Mouse (Mus musculus): ENCODE data around the gene Chpt1.
"Not testable (repeated sequence)": the region's sequence is repeated elsewhere in the genome, so short reads cannot be mapped to it uniquely, and the experiment has no call there.

The Chpt1 gene

DNA sequence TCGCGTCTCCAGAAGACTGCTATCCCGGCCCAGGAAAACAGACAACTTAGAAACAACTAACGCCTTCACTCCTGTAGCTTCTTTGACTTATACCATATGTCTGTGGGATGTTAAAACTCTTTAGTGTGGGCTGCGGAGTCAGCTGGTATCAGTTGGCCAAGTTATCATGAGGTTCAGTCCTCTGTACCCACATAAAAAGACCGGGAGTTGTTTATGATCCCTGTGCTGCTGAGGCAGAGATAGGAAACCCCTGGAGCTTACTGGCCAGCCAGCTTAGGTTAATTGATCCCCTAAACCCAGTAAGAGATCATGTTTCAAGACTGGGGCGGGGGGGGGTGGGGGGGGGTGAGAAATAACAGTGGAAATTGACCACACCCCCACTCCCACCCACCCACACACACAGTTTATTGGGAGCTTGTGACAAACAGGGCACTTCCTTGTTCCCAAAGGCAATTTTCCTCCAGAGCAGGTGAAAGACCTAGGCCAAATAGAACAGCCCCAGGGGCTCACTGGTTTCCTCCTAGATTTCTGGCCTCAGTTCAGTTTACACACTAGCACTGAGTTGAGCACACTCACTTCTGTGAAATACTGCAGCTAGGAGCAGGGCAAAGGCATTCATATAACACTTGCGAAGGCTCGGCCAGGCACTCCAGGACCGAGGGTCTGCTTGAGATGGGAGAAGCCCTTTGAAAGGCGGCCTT lies 6.9 kb downstream of the Chpt1 start:
- in situ Hi-C loops (cut with MboI, MseI): no loop called here

DNA sequence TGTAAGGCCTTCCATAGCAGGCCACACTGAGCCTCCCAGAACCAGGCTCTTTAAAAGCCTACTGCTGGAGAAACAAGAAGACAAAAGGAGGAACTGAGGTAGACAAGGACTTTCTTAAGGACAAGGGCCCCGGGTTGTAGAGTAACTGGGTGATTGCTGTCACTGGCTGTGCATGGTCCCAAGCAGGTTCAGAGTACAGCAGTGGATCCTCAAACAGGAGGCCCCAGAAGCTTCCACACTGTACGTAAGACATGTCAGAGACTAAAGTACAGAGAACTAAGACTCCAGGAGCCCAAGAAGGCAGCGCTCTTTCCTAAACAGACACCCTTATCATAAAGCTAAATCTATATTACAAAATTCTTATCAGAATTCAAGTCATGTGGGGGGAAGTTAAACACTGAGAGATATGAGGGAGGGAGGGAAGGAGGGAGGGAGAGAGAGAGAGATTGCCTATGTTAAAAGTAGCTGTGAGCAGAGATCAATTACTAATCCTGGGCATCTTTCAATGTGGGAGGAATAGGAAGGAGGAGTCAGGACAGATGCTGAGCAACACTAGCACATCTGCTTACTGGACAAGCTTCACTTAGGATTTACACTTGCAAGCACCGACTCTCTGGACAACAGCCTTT lies 8.8 kb downstream of the Chpt1 start:
- in situ Hi-C loops (cut with MboI, MseI): no loop called here

DNA sequence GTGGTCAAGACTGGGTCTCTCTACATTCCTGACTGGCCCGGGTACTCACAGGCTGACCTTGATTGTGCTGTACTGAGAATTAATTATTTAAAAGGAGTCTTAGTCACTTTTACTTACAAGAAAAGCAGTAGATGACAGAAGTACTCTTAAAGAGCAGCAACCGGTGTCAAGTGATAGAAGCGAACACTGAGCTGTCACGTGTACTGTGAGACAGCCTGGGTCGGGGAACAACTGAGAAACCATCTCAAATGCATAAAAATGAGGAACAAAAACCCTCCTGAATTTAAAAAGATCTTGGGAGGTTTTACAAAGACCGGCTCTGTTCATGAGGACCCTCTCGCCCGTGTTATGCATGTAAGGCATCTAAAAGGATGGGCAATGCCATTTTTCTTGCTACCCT lies 11.2 kb downstream of the Chpt1 start:
- in situ Hi-C loops (cut with MboI, MseI): no loop called here

DNA sequence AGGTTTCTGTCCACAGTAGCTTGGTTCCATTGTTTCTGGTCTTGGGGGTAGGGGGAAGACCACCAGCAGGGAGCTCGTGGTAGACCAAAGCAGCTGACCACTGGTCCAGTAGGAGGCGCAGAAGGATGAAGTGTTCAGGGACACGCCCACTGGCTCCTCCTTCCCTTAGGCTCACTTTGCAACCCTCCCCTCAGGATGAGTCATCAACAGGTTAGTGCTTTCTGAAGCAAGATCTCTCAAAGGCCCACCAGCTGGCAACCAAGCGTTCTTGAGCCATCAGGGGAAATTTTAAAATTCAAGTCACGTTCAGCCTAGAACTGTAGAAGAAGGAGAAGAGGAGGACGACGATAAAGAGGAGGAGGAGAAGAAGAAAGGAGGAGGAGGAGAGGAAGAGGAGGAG lies 12.2 kb downstream of the Chpt1 start:
- in situ Hi-C loops (cut with MboI, MseI): no loop called here

DNA sequence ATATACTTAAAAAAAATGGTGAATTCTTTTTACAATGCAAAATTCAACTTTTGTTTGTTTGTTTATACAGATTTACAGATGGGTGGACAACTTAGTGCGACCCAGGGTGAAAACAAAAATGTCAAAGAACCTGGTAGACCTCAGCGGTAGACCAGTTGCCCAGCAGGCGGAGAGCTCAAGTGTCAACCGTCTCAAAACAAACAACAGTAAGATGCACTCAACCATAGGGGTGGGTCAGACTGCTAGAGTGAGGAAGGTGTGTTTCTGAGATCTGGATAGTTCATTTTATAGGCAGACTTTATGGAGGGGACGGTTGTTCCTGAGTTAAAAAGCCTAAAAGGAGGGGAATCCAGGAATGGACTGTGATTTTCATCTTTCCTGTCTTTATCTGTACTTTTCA lies 15.2 kb downstream of the Chpt1 start:
- in situ Hi-C loops (cut with MboI, MseI): no loop called here

DNA sequence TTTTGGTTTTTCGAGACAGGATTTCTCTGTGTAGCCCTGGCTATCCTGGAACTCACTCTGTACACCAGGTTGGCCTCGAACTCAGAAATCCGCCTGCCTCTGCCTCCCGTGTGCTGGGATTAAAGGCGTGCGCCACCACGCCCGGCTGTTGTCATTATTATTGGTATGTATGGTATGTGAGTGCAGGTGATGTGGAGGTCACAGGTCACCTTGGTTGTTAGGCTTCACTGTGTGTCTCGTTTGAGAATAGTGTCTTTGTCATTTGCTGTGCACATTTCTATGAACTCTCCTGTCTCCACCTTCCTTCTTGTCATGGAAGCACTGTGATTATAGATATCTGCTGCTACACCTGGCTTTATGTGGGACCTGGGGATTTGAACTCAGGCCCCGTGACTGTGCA lies 21.0 kb downstream of the Chpt1 start:
- in situ Hi-C loops (cut with MboI, MseI): not testable (repeated sequence)

DNA sequence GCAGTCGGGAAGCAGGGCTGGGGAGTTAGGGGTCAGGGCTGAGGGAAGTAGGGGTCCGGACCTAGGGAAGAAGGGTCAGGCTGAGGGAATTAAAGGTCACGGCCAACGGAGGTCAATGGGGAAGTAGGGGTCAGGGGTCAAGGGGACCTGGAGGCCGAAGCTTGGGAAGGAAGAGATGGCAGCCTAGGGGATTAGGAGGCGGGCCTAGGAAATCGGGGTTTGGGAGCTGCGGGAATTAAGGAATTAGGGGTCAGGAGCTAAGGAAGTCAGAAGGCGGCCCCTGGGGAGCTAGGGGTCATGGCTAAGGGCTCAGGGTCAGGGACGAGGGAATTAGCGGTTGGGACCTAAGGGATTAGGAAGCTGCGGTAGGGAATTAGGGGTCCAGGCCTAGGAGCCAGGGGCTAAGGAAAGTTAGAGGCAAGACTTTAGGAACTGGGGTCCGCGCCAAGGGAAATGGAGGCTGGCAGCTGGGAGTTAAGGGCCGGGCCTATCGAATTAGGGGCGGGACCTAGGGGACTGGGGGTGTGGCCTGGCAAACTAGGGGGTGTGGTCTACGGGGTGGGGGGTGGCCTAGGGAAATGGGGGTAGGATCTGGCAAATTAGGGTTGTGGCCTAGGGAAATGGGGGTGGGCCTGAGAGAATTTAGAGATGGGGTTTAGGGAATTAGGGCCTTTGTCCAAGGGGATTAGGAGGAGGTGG lies 43.6 kb downstream of the Chpt1 start:
- in situ Hi-C loops (cut with MboI, MseI): no loop called here

DNA sequence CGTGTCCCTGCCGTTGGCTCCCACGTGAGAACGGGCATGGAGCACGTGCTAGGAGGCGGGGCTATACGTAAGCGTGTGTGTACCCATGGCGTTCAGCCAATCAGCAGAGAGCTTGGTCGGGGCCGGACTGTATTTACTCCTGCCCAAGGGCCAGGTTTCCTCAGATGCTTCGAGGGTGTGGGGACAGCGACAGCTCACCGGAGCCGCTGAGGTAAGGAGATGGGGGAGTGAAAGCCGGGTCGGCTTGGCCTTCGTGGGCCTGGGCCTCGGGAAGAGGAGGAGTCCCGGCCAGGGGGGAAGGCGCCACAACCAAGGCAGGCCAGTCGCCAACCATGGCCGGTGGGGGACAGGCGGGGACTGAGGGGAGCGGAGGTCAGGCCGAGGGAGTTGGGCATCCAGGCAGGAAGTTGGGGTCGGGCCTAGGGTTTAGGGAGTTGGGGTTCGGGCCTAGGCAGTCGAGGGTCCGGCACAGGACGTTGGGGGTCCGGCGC lies 44.3 kb downstream of the Chpt1 start, which contains the start of gene Sycp3:
Gene Sycp3, plus strand, starts transcription at position 68 of the 491 bp plus-strand sequence.
- in situ Hi-C loops (cut with MboI, MseI): no loop called here

DNA sequence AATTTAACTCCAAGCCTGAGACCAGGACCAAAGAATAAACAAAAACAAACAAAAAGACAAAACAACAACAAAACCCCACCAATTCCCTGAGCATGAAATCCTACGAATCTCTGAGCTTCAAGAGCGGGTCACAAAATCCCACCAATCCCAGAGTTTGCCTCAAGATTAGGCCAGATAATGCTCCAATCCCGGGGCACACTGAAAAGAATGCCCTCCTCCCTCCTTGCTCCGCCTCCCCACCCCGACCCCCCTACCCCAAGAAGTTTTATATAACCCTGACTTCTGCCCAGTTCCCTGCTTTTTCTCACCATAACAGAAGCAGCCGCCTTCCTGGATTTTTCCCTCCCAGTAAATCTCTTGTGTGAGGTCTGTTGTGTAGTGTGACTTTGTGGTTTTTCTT lies 46.1 kb downstream of the Chpt1 start:
- in situ Hi-C loops (cut with MboI, MseI): no loop called here

DNA sequence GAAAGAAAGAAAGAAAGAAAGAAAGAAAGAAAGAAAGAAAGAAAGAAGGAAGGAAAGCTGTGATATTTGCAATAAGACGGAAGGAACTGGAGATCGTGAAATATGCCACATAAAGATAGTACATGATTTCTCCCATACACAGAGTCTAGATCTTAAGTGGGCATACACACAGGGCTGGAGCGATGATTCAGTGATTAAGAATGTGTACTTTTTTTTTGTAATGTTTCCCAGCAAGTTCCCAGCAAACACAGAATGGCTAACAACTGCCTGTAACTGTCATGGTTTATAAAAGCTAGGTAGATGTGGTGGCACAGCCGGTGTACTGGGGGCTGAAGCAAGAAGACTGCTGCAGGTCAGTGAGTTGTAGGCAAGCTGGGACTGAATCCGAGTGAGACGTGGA lies 51.9 kb downstream of the Chpt1 start:
- in situ Hi-C loops (cut with MboI, MseI): no loop called here

DNA sequence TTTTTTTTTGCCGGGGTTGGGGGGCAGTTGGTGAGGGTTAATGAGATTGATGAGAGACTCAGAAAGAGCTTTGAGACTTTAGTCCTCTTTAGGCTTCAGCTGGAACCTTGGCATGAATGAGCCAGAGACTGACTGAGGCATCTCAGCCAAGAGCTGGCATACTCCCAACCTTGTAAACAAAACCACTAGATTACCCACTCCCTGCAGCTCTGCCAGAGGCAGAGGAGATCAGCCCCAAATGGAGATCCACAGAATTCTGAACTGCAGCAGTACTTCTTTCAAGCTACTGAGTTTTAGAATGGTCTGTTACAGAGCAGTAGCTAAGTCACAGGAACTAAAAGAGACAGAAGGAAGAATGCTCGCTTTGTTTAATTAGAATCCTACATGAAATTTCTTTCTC lies 52.7 kb downstream of the Chpt1 start:
- in situ Hi-C loops (cut with MboI, MseI): no loop called here

DNA sequence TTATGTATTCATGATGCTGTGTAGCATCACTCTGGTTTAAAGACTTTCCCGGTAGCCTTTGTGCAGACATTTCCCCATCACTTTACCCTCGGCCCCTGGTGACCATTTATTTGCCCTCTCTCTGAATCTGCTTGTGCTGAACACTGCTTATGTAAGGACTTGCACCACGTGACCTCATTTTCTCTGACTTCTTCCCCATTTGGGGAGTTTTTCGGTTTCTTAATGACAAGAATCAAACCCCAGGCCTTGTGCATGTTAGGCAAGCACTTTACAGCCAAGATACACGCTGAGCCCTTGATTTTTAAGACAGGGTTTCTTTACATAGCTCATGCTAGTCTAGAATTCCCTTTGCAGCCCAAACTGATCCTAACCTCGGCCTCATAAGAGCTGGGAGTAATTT lies 62.6 kb downstream of the Chpt1 start:
- in situ Hi-C loops (cut with MboI, MseI): no loop called here

DNA sequence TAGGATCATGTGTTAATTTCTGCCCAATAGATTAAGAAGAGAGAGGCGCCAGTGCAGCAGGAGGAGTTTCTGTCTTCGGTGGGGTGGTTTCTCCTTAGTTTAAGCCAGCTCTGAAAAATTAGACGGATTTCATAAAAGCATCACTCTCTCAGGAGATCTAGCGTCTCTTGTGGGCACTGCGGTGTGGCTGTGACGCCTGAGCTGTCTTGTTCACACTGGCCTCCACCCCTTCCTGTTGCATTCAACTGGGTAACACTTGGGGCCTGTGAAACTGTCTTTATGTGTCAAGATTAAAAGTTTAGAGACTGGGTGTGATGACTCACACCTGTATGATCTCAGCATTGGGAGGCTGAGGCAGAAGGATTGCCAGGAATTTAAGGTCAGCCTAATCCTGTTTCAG lies 75.9 kb downstream of the Chpt1 start:
- in situ Hi-C loops (cut with MboI, MseI): loop anchor here (5.0 to 10.0 kb wide), 3 partner anchors 51 to 289 kb away; partner anchors contain the start of genes Chpt1, Dram1 and Gnptab

DNA sequence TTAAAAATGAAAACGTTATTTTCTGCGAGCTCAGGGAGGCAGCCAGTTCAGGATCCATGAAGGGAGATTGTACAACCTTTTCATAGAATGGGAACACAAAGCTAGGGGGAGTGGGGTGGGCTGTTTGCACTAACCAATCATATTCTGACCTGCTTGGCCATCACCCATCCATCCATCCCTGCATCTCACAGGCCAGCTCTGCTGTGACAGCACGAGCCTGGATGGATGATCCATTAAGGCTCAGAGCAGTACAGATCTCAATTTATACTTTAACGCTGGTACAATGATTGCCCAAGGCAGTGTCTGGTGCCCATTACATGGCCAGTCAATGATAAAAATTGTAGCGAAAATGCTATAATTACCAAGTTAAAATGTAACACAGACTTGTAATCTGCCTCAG lies 77.0 kb downstream of the Chpt1 start:
- in situ Hi-C loops (cut with MboI, MseI): loop anchor here (5.0 to 10.0 kb wide), 3 partner anchors 50 to 290 kb away; partner anchors contain the start of genes Chpt1, Dram1 and Gnptab

DNA sequence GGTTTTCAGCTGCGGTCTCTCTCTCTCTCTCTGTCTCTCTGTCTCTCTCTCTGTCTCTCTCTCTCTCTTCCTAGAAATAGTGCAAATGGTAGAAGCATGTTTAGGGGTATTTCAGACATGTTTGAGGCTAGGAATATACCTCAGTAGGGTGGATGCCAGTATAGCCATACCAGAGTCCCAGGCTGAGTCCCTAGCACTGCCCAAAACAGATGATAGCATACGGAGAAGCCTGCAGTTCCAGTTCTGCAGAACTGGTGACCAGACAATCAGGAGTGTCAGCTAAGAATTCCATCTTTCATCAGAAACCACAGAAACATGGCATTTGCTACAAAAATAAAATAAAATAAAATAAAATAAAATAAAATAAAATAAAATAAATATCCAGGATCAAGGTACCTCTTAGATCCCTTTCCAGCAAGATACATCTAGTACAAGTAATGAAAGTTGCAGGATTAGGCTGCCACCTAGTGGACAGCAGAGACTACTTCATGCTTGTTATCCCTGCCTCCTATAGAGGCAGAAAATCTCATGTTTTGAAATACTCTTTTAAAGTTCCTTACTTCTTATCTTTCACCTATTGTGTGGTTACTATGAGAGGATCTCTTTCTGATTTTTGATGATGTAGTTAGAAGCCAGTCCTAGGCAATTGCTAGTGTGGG lies 77.6 kb downstream of the Chpt1 start:
- in situ Hi-C loops (cut with MboI, MseI): loop anchor here (5.0 to 10.0 kb wide), 3 partner anchors 49 to 291 kb away; partner anchors contain the start of genes Chpt1, Dram1 and Gnptab

DNA sequence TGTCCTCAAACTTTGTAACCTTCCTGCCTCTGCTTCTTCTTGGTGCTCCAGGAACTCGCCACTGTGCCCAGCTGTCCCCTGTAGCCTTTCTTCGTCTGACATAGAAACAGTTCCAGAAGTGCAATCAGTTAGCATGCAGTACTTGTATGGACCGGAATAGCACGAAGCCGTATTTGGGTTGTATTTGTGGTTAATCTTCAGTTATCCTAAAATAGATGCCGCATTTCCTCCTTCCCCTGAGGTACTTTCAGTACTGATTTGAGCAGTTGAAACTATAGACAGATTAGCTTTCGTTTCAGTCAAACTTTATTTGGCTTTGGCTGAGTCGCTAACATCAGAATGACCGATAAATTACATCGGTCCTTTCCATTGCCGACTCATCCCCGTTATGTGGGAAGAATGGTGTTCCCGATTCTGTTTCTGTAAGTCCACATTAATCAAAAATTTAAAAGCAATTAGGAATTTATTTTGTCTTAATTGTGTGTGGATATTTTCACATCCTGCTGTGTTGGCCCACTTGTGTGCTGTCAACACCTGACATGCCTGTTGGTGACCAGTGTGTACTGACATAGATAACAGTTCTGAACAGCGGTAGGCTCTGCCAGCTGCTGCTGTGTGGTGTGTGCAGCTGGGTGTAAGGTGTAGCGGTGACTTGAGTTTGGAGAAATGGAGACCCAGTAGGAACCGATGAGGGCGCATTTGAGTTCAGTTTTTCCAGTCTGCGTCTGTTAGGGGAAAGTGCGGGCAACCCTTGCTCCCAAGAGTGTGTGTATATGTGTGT lies 83.0 kb downstream of the Chpt1 start:
- in situ Hi-C loops (cut with MboI, MseI): loop anchor here (10.0 kb wide), 1 partner anchor 84 kb away; the partner anchor contains the start of gene Chpt1

DNA sequence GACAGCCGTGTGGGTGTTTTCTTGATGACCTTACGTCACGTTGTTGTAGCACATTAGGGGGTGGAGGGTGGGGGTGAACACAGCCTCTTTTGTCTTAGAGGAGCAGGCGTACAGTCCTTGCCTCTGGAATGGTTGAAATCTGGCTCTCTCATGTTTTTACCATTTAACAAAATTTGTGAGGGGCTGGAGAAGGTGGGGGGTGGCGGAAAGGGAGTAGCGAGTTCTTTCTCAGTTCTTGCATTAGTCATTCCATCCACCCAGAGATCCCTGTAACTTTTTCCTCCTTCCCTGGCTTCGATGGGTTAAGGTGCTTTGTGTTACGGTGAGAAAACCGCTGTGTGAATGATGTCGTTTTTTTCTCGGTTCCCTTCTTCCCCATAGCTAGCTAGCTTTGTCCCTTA lies 83.7 kb downstream of the Chpt1 start:
- in situ Hi-C loops (cut with MboI, MseI): loop anchor here (10.0 kb wide), 1 partner anchor 85 kb away; the partner anchor contains the start of gene Chpt1

DNA sequence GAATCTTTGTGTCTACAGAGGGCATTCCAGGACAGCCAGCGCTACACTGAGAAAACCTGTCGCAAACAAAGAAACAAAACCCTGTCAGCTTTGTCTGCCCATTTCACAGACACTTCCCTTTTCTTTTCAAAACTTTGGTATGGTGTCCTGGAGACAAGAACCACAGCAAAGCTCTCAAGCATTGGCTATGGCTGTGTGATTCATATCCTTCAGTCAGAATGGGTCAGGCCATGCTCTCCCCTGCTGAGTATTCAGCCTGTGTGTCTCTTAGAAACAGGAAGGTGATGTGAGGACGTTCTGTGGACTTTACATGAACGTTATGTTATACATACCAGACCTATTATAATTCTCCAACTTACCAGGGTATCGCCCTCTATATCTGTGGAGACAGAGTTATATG lies 86.2 kb downstream of the Chpt1 start:
- in situ Hi-C loops (cut with MboI, MseI): no loop called here

DNA sequence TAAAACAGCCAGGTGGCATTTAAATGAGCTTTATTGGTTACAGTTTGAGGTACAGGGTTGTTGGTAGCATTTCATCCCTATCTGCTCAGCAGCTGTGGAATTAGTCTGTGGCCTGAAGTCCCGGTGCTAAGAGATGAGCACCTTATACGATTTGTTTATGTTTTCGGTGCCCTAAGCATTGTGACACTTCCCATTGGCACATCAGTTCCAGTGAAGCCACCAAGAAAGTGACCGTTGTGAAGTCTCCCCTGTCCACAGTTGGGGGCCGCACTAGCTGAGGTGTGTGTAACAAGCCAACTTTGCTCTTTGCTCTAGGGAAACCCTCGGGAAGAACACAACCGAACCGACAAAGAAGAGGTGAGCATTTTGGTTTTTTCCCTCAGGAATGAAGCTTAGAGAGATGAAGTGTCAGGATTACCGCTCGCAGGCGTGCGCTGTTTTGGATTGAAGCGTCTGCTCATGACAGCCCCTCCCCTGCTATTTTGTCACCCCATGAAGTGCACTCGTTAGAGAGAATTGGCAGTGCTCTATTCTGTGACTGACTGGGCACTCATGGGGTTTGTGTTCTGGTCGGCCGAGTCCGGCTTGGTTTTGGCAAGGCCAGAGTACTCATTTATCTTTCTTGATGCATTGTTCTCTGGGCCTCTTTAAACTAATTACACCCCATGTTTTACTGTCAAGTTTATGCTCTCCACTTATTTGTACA lies 91.4 kb downstream of the Chpt1 start:
- in situ Hi-C loops (cut with MboI, MseI): no loop called here

DNA sequence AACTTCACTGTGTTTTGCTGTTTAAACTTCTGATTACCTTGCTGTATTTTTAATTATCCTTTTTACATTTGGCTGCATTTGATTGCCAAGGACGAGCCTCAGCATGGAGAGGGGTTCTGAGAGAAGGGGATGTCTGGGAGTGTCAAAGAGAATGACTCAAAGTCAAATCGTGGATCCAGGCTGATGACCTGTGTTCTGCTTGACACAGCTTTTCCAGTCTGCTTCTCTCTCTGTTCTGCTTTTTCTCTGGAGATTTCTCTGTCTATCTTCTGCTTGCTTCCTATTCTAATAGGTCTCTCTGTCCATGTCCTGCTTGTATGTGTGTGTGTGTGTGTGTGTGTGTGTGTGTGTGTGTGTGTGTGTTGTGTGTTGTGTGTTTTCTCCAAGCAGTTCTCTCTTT lies 94.1 kb downstream of the Chpt1 start:
- in situ Hi-C loops (cut with MboI, MseI): no loop called here

Measured in T-helper 1 cell (primary cell).